Mouse (Mus musculus) c-Kit-negative CD71-positive TER-119-positive erythroid progenitor cells, embryonic 14.5 days (primary cell): ENCODE results near the gene Nckap5.
"Not testable (repeated sequence)": the region's sequence is repeated elsewhere in the genome, so short reads cannot be mapped to it uniquely, and the experiment has no call there.

Experiments
- DNase-seq: peaks from one replicate; pipeline ENCODE4 v3.0.0-alpha.2; 2013; ENCODE audit warnings: low read depth, low spot score

Gene Nckap5

GRCm38 (mm10) chr1:126830031-126830927, at the start of gene Nckap5:
Gene Nckap5 (minus strand): TSS chr1:126830799.
- no peak for DNase-seq

GRCm38 (mm10) chr1:126877495-126877894, 46.9 kb upstream of the Nckap5 start:
- no peak for DNase-seq

- no peak for DNase-seq
Observed at GRCm38 (mm10) chr1:126868372-126868771, 37.8 kb upstream of the Nckap5 start.

- DNase-seq, result no peak
Observed at GRCm38 (mm10) chr1:126867912-126868311, 37.3 kb upstream of the Nckap5 start.

GRCm38 (mm10) chr1:126865591-126866086, 35.0 kb upstream of the Nckap5 start:
- DNase-seq, result no peak

GRCm38 (mm10) chr1:126861816-126862215, 31.2 kb upstream of the Nckap5 start:
- DNase-seq, result no peak

- DNase-seq, result no peak
Observed at GRCm38 (mm10) chr1:126860537-126860936, 29.9 kb upstream of the Nckap5 start.

GRCm38 (mm10) chr1:126849481-126849880, 18.9 kb upstream of the Nckap5 start:
- DNase-seq, result no peak

- DNase-seq, result no peak
Observed at GRCm38 (mm10) chr1:126846317-126846716, 15.7 kb upstream of the Nckap5 start.

- no peak for DNase-seq
Observed at GRCm38 (mm10) chr1:126832885-126833284, 2.3 kb upstream of the Nckap5 start.

GRCm38 (mm10) chr1:126829031-126829430, 1.6 kb downstream of the Nckap5 start:
- no peak for DNase-seq

- no peak for DNase-seq
Observed at GRCm38 (mm10) chr1:126824841-126825240, 5.8 kb downstream of the Nckap5 start.

- no peak for DNase-seq
Observed at GRCm38 (mm10) chr1:126822246-126822645, 8.4 kb downstream of the Nckap5 start.

- no peak for DNase-seq
Observed at GRCm38 (mm10) chr1:126817381-126818034, 13.1 kb downstream of the Nckap5 start.

GRCm38 (mm10) chr1:126806994-126807611, 23.5 kb downstream of the Nckap5 start:
- DNase-seq, result no peak

- no peak for DNase-seq
Observed at GRCm38 (mm10) chr1:126806548-126806947, 24.1 kb downstream of the Nckap5 start.

- no peak for DNase-seq
Observed at GRCm38 (mm10) chr1:126802405-126802804, 28.2 kb downstream of the Nckap5 start.

- no peak for DNase-seq
Observed at GRCm38 (mm10) chr1:126801706-126802105, 28.9 kb downstream of the Nckap5 start.

- DNase-seq, result no peak
Observed at GRCm38 (mm10) chr1:126799379-126799798, 31.2 kb downstream of the Nckap5 start.

GRCm38 (mm10) chr1:126780354-126780941, 50.2 kb downstream of the Nckap5 start:
- not testable (repeated sequence) for DNase-seq

- DNase-seq, result not testable (repeated sequence)
Observed at GRCm38 (mm10) chr1:126773947-126774346, 56.7 kb downstream of the Nckap5 start.

GRCm38 (mm10) chr1:126766971-126767370, 63.6 kb downstream of the Nckap5 start:
- no peak for DNase-seq
